Mouse (Mus musculus): Measurements from ENCODE around the gene Ddit4. TPM values are rescaled to one million over a fixed set of nuclear protein-coding genes. Genes with fewer than 3 reads are reported as not detected.

The Ddit4 gene
- polyA plus RNA-seq, 1 experiment = 266 TPM

GRCm38 (mm10) chr10:59952781-59953563 lies 1.3 kb upstream of the Ddit4 start:
- no peaks in the 10 kb centered on the region for H3K27me3 ChIP-seq (ENCODE audit: control insufficient read depth, insufficient read depth, insufficient read length)
- H3K4me2 ChIP-seq (ENCODE audit: low read depth) = peak overlapping the region; percentile 85
- peaks cover 29% of the 10 kb centered on the region for H3K79me2 ChIP-seq (ENCODE audit: control insufficient read depth, insufficient read depth)
- peak in 1 of 3 experiments; percentile 34 for TF ChIP-seq MYOD1 (IDR thresholded peaks at IDR 0.05; ENCODE audit: control insufficient read depth in 1 of 3, insufficient read length in 2 of 3, low read depth in 2 of 3)
- TF ChIP-seq CEBPB (IDR thresholded peaks at IDR 0.05; ENCODE audit: insufficient read depth, poor library complexity, severe bottlenecking) = peak; percentile 66; the same call in 1 of the 2 replicates
- TF ChIP-seq MYOG (IDR thresholded peaks at IDR 0.05; ENCODE audit: control insufficient read depth in 1 of 3, insufficient read depth in 1 of 3, insufficient read length in 2 of 3, low read depth in 2 of 3) = no peak
- TF ChIP-seq POLR2AphosphoS2 (IDR thresholded peaks at IDR 0.05; ENCODE audit: insufficient read length, low read depth) = peak; percentile 21
- TF ChIP-seq POLR2A (IDR thresholded peaks at IDR 0.05; ENCODE audit: insufficient read length, low read depth) = peak; percentile 40
- TF ChIP-seq SRF (IDR thresholded peaks at IDR 0.05; ENCODE audit: control insufficient read depth, insufficient read length, low read depth) = no peak
- H3ac ChIP-seq (ENCODE audit: control insufficient read depth, insufficient read length) = peak overlapping the region; percentile 84
- peaks cover 15% of the 10 kb centered on the region for H3K36me3 ChIP-seq (ENCODE audit: control insufficient read depth, insufficient read depth)
- H3K4me3 ChIP-seq = peak overlapping the region; percentile 98

- peak overlapping the region; percentile 85 for H3K4me2 ChIP-seq (ENCODE audit: low read depth)
Measured at GRCm38 (mm10) chr10:59952152-59952780, 632 bp upstream of the Ddit4 start.

GRCm38 (mm10) chr10:59950716-59951191 lies 880 bp downstream of the Ddit4 start:
- Histone ChIP-seq H3ac (ENCODE audit: control insufficient read depth, insufficient read length) (peak overlapping the region; percentile 84), H3K27me3 (ENCODE audit: control insufficient read depth, insufficient read depth, insufficient read length) (no peaks in the 10 kb centered on the region), H3K4me2 (ENCODE audit: low read depth) (peak overlapping the region; percentile 85), H3K4me3 (peak overlapping the region; percentile 98), H3K79me2 (ENCODE audit: control insufficient read depth, insufficient read depth) (peaks cover 29% of the 10 kb centered on the region), H3K36me3 (ENCODE audit: control insufficient read depth, insufficient read depth) (peaks cover 15% of the 10 kb centered on the region)
- TF ChIP-seq MYOD1 (IDR thresholded peaks at IDR 0.05; ENCODE audit: control insufficient read depth in 1 of 3, insufficient read length in 2 of 3, low read depth in 2 of 3) = peak in 2 of 3 experiments; percentile 79 to 89
- TF ChIP-seq E2F4 (IDR thresholded peaks at IDR 0.05; ENCODE audit: insufficient read depth) = no peak
- TF ChIP-seq USF1 (IDR thresholded peaks at IDR 0.05; ENCODE audit: low read depth) = no peak
- no peak for TF ChIP-seq REST (IDR thresholded peaks at IDR 0.05; ENCODE audit: insufficient read depth, insufficient read length)
- TF ChIP-seq MYOG (IDR thresholded peaks at IDR 0.05; ENCODE audit: control insufficient read depth in 1 of 3, insufficient read depth in 1 of 3, insufficient read length in 2 of 3, low read depth in 2 of 3) = peak; percentile 11 to 93 (median 87)
- no peak for TF ChIP-seq CEBPB (IDR thresholded peaks at IDR 0.05; ENCODE audit: insufficient read depth, poor library complexity, severe bottlenecking)
- peak; percentile 65 for TF ChIP-seq SRF (IDR thresholded peaks at IDR 0.05; ENCODE audit: control insufficient read depth, insufficient read length, low read depth)
- TF ChIP-seq TCF12 (IDR thresholded peaks at IDR 0.05; ENCODE audit: insufficient read depth, poor library complexity, severe bottlenecking) = peak; percentile 7
- TF ChIP-seq MAX (IDR thresholded peaks at IDR 0.05; ENCODE audit: low read depth) = no peak
- TF ChIP-seq POLR2AphosphoS2 (IDR thresholded peaks at IDR 0.05; ENCODE audit: insufficient read length, low read depth) = peak; percentile 93
- TF ChIP-seq POLR2A (IDR thresholded peaks at IDR 0.05; ENCODE audit: insufficient read length, low read depth) = peak; percentile 86
- TF ChIP-seq TCF3 (IDR thresholded peaks at IDR 0.05; ENCODE audit: insufficient read length, low read depth) = peak; percentile 66

More at GRCm38 (mm10) chr10:59952152-59952780, 632 bp upstream of the Ddit4 start:
- H3K79me2 ChIP-seq (ENCODE audit: control insufficient read depth, insufficient read depth) = peaks cover 29% of the 10 kb centered on the region
- H3K4me3 ChIP-seq = peak overlapping the region; percentile 98
- H3ac ChIP-seq (ENCODE audit: control insufficient read depth, insufficient read length) = peak overlapping the region; percentile 84
- no peaks in the 10 kb centered on the region for H3K27me3 ChIP-seq (ENCODE audit: control insufficient read depth, insufficient read depth, insufficient read length)
- H3K36me3 ChIP-seq (ENCODE audit: control insufficient read depth, insufficient read depth) = peaks cover 15% of the 10 kb centered on the region
- TF ChIP-seq POLR2A (IDR thresholded peaks at IDR 0.05; ENCODE audit: insufficient read length, low read depth) = peak; percentile 48
- peak; percentile 62 for TF ChIP-seq POLR2AphosphoS2 (IDR thresholded peaks at IDR 0.05; ENCODE audit: insufficient read length, low read depth)
- TF ChIP-seq MYOG (IDR thresholded peaks at IDR 0.05; ENCODE audit: control insufficient read depth in 1 of 3, insufficient read depth in 1 of 3, insufficient read length in 2 of 3, low read depth in 2 of 3) = no peak

- peak overlapping the region; percentile 85 for H3K4me2 ChIP-seq (ENCODE audit: low read depth)
- no peak for TF ChIP-seq E2F4 (IDR thresholded peaks at IDR 0.05; ENCODE audit: insufficient read depth)
- TF ChIP-seq POLR2A (IDR thresholded peaks at IDR 0.05; ENCODE audit: insufficient read length, low read depth) = peak; percentile 18
- peak; percentile 51 for TF ChIP-seq POLR2AphosphoS2 (IDR thresholded peaks at IDR 0.05; ENCODE audit: insufficient read length, low read depth)
- peak overlapping the region; percentile 84 for H3ac ChIP-seq (ENCODE audit: control insufficient read depth, insufficient read length)
- peaks cover 15% of the 10 kb centered on the region for H3K36me3 ChIP-seq (ENCODE audit: control insufficient read depth, insufficient read depth)
- peaks cover 29% of the 10 kb centered on the region for H3K79me2 ChIP-seq (ENCODE audit: control insufficient read depth, insufficient read depth)
- peak overlapping the region; percentile 98 for H3K4me3 ChIP-seq
- H3K27me3 ChIP-seq (ENCODE audit: control insufficient read depth, insufficient read depth, insufficient read length) = no peaks in the 10 kb centered on the region
Measured at GRCm38 (mm10) chr10:59949783-59950605, 1.6 kb downstream of the Ddit4 start.
